11 mouse cellular contexts compared by ENCODE assay signal in genomic region chr11:54884197-54884828, GRCm38 (mm10). TPM values are rescaled to one million over a fixed set of nuclear protein-coding genes. Genes with fewer than 3 reads are reported as not detected.
A peak's percentile ranks its signal among the peaks of the same experiment; 100 is the strongest.
DNase-seq lines count a peak whose midpoint lies in the region; ATAC-seq and TF ChIP-seq lines count a peak whose summit lies in the region.
"Had no signal": no experiment of that assay in that cellular context is flagged by ENCODE, and none has a peak within 500 bp of the region (broad histone marks: within the 10 kb centered on the region; RNA-seq: fewer than 3 reads in every experiment).

No protein-coding gene starts in this region.

- no peaks in the 10 kb centered on the region for H3K27me3 ChIP-seq in lung, embryonic 14.5 days (ENCODE audit: insufficient read depth, low read length)
- H3K27me3 ChIP-seq in forebrain, postnatal 0 days (ENCODE audit: insufficient read depth, low read length) = no peaks in the 10 kb centered on the region
- H3K27me3 ChIP-seq in forebrain, embryonic 10.5 days (ENCODE audit: poor library complexity, severe bottlenecking) = no peaks in the 10 kb centered on the region

- H3K27ac ChIP-seq in gastrocnemius, adult 2 months = peak overlapping the region; percentile 87
- H3K27ac ChIP-seq in lung, embryonic 14.5 days (ENCODE audit: low read depth) = no peak overlapping the region
- H3K27ac ChIP-seq in forebrain, postnatal 0 days (ENCODE audit: low read depth, low read length) = no peak overlapping the region
- H3K27ac ChIP-seq in forebrain, embryonic 10.5 days = no peak overlapping the region
- H3K27ac ChIP-seq: hindbrain, embryonic 13.5 days had no signal

- 65% methylated on average over 5 of the region's 5 CpGs for WGBS in lung, embryonic 14.5 days
- 73% methylated on average over 5 of the region's 5 CpGs for WGBS in forebrain, postnatal 0 days
- 83% methylated on average over 5 of the region's 5 CpGs for WGBS in forebrain, embryonic 10.5 days

- no peak overlapping the region for H3K9ac ChIP-seq in lung, embryonic 14.5 days
- no peak overlapping the region for H3K9ac ChIP-seq in forebrain, postnatal 0 days
- H3K9ac ChIP-seq: hindbrain, embryonic 13.5 days had no signal

- no peaks in the 10 kb centered on the region for H3K9me3 ChIP-seq in lung, embryonic 14.5 days (ENCODE audit: low read depth, low read length)
- H3K9me3 ChIP-seq in forebrain, postnatal 0 days (ENCODE audit: low read length) = no peaks in the 10 kb centered on the region
- H3K9me3 ChIP-seq in forebrain, embryonic 10.5 days = no peaks in the 10 kb centered on the region; the same call in 1 of the 2 replicates
- H3K9me3 ChIP-seq: hindbrain, embryonic 13.5 days had no signal

- no peak for ATAC-seq in lung, embryonic 14.5 days (ENCODE audit: insufficient read depth)
- ATAC-seq in megakaryocyte progenitor cell, adult 5-6 weeks (replicated peaks; ENCODE audit: poor library complexity) = peak; percentile 79
- no peak for ATAC-seq in forebrain, postnatal 0 days

- no peak for TF ChIP-seq CTCF in gastrocnemius, adult 2 months (IDR thresholded peaks at IDR 0.05)
- no peak for TF ChIP-seq CTCF in lung, embryonic 14.5 days (IDR thresholded peaks at IDR 0.05; ENCODE audit: low read depth)
- no peak for TF ChIP-seq CTCF in forebrain, postnatal 0 days (IDR thresholded peaks at IDR 0.05; ENCODE audit: low read depth)

- H3K4me2 ChIP-seq in lung, embryonic 14.5 days = no peak overlapping the region
- H3K4me2 ChIP-seq in forebrain, postnatal 0 days (ENCODE audit: low read depth) = no peak overlapping the region
- H3K4me2 ChIP-seq: hindbrain, embryonic 13.5 days had no signal

- H3K4me1 ChIP-seq in lung, embryonic 14.5 days (ENCODE audit: insufficient read depth) = no peaks in the 10 kb centered on the region; the same call in 1 of the 2 replicates
- H3K4me1 ChIP-seq in forebrain, postnatal 0 days (ENCODE audit: insufficient read depth) = no peaks in the 10 kb centered on the region
- H3K4me1 ChIP-seq in forebrain, embryonic 10.5 days = peaks cover 24% of the 10 kb centered on the region

- DNase-seq in gastrocnemius, adult 2 months = no peak
- no peak for DNase-seq in gastrocnemius, postnatal 36 days
- DNase-seq in lung, embryonic 14.5 days = peak; percentile 42
- DNase-seq in lung, postnatal 10 days = no peak
- peak; percentile 69 for DNase-seq in induced T-regulatory cell, adult 2 months (ENCODE audit: low read depth)
- DNase-seq in forebrain, postnatal 0 days = no peak
- no peak for DNase-seq in forebrain, embryonic 10.5 days (ENCODE audit: extremely low spot score, low spot score)
- DNase-seq: spleen, adult 18-20 months had no signal

- no peak overlapping the region for H3K4me3 ChIP-seq in gastrocnemius, adult 2 months
- no peak overlapping the region for H3K4me3 ChIP-seq in lung, embryonic 14.5 days (ENCODE audit: low read depth, low read length)
- H3K4me3 ChIP-seq in forebrain, postnatal 0 days (ENCODE audit: low read depth, low read length) = no peak overlapping the region
- H3K4me3 ChIP-seq in forebrain, embryonic 10.5 days = no peak overlapping the region
- H3K4me3 ChIP-seq: hindbrain, embryonic 13.5 days; myocyte had no signal

- H3K36me3 ChIP-seq in lung, embryonic 14.5 days (ENCODE audit: insufficient read depth) = no peaks in the 10 kb centered on the region
- H3K36me3 ChIP-seq in forebrain, postnatal 0 days (ENCODE audit: insufficient read depth) = no peaks in the 10 kb centered on the region
- H3K36me3 ChIP-seq in forebrain, embryonic 10.5 days (replicated peaks) = no peaks in the 10 kb centered on the region
- H3K36me3 ChIP-seq: hindbrain, embryonic 13.5 days had no signal

- intact Hi-C loops in gastrocnemius, adult 2 months (cut with DNase I) = no loop called here
- intact Hi-C loops in gastrocnemius, postnatal 36 days (cut with DNase I) = no loop called here

RNA-seq across cellular contexts. Expression of gene Gpx3, which starts 17.9 kb away (rescaled TPM):
- total RNA-seq in gastrocnemius, adult 2 months (2021) = 100 to 1,000 TPM in 1 of 2 experiments, 10 to 100 TPM in 1; 46.5 to 139 TPM
- 10 to 100 TPM; 27.6 to 44.7 TPM for total RNA-seq in gastrocnemius, postnatal 36 days (2021)
- 144 and 164 TPM in 2 replicates for polyA plus RNA-seq in lung, embryonic 14.5 days (2014; fragmentation: Nextera tagmentation; extraction: Ambion mirVana)
- 29.9 and 42.3 TPM in 2 replicates for total RNA-seq in megakaryocyte progenitor cell, adult 5-6 weeks (2015)
- 3.2 TPM in 2 replicates for total RNA-seq in megakaryocyte progenitor cell, adult 5-6 weeks (2017)
- 7.1 and 16.0 TPM in 2 replicates for total RNA-seq in forebrain, postnatal 0 days (2014; rRNA removed)
- polyA plus RNA-seq in forebrain, postnatal 0 days (2015; fragmentation: Nextera tagmentation; extraction: Ambion mirVana) = 35.0 and 44.0 TPM in 2 replicates
- 59.5 and 61.2 TPM in 2 replicates for polyA plus RNA-seq in forebrain, embryonic 10.5 days (2016; fragmentation: Nextera tagmentation; extraction: Ambion mirVana)

RNA-seq across cellular contexts. Expression of gene Hint1, which starts 18.1 kb away (rescaled TPM):
- total RNA-seq in gastrocnemius, adult 2 months (2021) = 100 to 1,000 TPM; 186 to 220 TPM
- total RNA-seq in gastrocnemius, postnatal 36 days (2021) = 100 to 1,000 TPM; 161 to 192 TPM
- polyA plus RNA-seq in lung, embryonic 14.5 days (2014; fragmentation: Nextera tagmentation; extraction: Ambion mirVana) = 690 and 743 TPM in 2 replicates
- total RNA-seq in megakaryocyte progenitor cell, adult 5-6 weeks (2015) = 458 and 490 TPM in 2 replicates
- 506 and 582 TPM in 2 replicates for total RNA-seq in megakaryocyte progenitor cell, adult 5-6 weeks (2017)
- total RNA-seq in forebrain, postnatal 0 days (2014; rRNA removed) = 622 and 776 TPM in 2 replicates
- polyA plus RNA-seq in forebrain, postnatal 0 days (2015; fragmentation: Nextera tagmentation; extraction: Ambion mirVana) = 1,041 and 1,347 TPM in 2 replicates
- polyA plus RNA-seq in forebrain, embryonic 10.5 days (2016; fragmentation: Nextera tagmentation; extraction: Ambion mirVana) = 675 and 687 TPM in 2 replicates

RNA-seq across cellular contexts. Expression of gene Lyrm7, which starts 23.6 kb away (rescaled TPM):
- total RNA-seq in gastrocnemius, adult 2 months (2021) = 10 to 100 TPM; 18.7 to 30.6 TPM
- 10 to 100 TPM; 16.8 to 24.0 TPM for total RNA-seq in gastrocnemius, postnatal 36 days (2021)
- 7.9 and 8.0 TPM in 2 replicates for polyA plus RNA-seq in lung, embryonic 14.5 days (2014; fragmentation: Nextera tagmentation; extraction: Ambion mirVana)
- 2.9 and 5.3 TPM in 2 replicates for total RNA-seq in megakaryocyte progenitor cell, adult 5-6 weeks (2015)
- 2.0 and 4.1 TPM in 2 replicates for total RNA-seq in megakaryocyte progenitor cell, adult 5-6 weeks (2017)
- total RNA-seq in forebrain, postnatal 0 days (2014; rRNA removed) = 4.0 and 7.1 TPM in 2 replicates
- 11.3 and 12.2 TPM in 2 replicates for polyA plus RNA-seq in forebrain, postnatal 0 days (2015; fragmentation: Nextera tagmentation; extraction: Ambion mirVana)
- 4.1 and 8.0 TPM in 2 replicates for polyA plus RNA-seq in forebrain, embryonic 10.5 days (2016; fragmentation: Nextera tagmentation; extraction: Ambion mirVana)

Comparison
In these comparisons a context has a peak if more than half of its experiments do, and no peak if none do; other contexts are left out.
1. DNase-seq: peak in lung, embryonic 14.5 days (single experiment) and induced T-regulatory cell, adult 2 months (single experiment); none in gastrocnemius, adult 2 months (single experiment), gastrocnemius, postnatal 36 days (0 of 2), lung, postnatal 10 days (single experiment), forebrain, postnatal 0 days (single experiment) and forebrain, embryonic 10.5 days (single experiment).